Mouse (Mus musculus) bone marrow macrophage, adult 2 months (primary cell): ENCODE measurements around the gene Itpr1.

Experiments used
- CTCF ChIP-seq: IDR thresholded peaks from 2 replicates; pipeline ENCODE4 v1.5.1; 2012; ENCODE audit warnings: low read depth, mild to moderate bottlenecking, low read length, moderate library complexity
- POLR2A ChIP-seq: IDR thresholded peaks from 2 replicates; pipeline ENCODE4 v1.6.1; 2012; ENCODE audit warnings: mild to moderate bottlenecking, low read depth, low read length, borderline replicate concordance

DNA sequence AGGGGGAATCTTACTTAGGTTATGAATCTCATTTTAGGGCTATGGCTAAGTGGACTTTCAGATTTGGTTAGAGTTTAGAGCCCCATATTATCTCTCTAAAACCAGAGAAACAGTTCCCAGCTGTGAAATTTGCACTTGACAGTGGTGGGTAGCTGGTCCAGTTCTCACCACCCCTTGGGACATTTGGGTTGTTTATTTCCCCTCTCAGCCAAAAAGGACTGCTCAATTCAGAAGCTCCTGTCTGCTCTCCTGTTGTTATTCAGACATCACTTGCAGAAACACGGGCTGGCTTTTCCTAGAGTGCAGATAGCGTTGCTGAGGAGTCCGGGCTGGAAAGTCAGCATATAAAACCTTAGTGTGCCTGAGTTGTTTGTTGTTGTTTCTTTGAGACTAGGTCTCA lies 51.3 kb downstream of the Itpr1 start:
- TF ChIP-seq CTCF (no peak), POLR2A (no peak)
